Mouse (Mus musculus): Measurements from ENCODE around the gene Leng1. TPM values are rescaled to one million over a fixed set of nuclear protein-coding genes. Genes with fewer than 3 reads are reported as not detected.
A peak's percentile ranks its signal among the peaks of the same experiment; 100 is the strongest.

Gene Leng1
- polyA plus RNA-seq, 1 experiment from 2014 or later = 17.4 TPM

DNA sequence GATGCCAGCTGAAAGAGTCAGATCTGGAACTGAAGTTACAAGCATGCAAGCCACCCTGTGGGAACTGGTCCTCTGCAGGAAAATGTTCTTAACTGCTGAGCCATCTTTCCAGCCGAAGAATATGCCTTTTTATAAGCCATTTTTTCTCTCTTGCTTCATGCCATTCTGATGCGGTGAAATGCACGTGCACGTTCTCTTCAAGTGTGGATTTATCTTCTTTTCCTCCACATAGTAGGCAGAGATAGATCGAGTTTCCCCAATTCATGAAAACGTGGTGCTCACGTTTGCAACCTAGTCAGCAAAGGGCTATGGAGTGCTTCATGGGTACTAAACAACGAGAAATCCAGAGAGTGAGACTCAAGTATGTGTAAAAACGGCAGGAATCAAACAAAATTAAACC is 21.8 kb downstream of the Leng1 start:
- no peaks in the 10 kb centered on the region for H3K9me3 ChIP-seq (ENCODE audit: low read length)
- H3K27me3 ChIP-seq (ENCODE audit: insufficient read depth, low read length) = no peaks in the 10 kb centered on the region
- H3K9ac ChIP-seq (replicated peaks; ENCODE audit: low read length) = peak overlapping the region; percentile 42
- 16% methylated on average over 9 of the region's 9 CpGs for WGBS
- peaks cover 26% of the 10 kb centered on the region for H3K36me3 ChIP-seq (ENCODE audit: insufficient read depth, low read length)
- no peak overlapping the region for H3K27ac ChIP-seq (ENCODE audit: low read length)
- H3K4me2 ChIP-seq (replicated peaks; ENCODE audit: low read depth, low read length) = peak overlapping the region; percentile 67
- peaks cover 34% of the 10 kb centered on the region for H3K4me1 ChIP-seq (ENCODE audit: insufficient read depth, low read length)
- peak overlapping the region; percentile 76 for H3K4me3 ChIP-seq (ENCODE audit: low read length)
- ATAC-seq (ENCODE audit: low FRiP score, low TSS enrichment) = no peak

- H3K9me3 ChIP-seq (ENCODE audit: low read length) = no peaks in the 10 kb centered on the region
- no peaks in the 10 kb centered on the region for H3K27me3 ChIP-seq (ENCODE audit: insufficient read depth, low read length)
- no peak overlapping the region for H3K27ac ChIP-seq (ENCODE audit: low read length)
- H3K4me1 ChIP-seq (ENCODE audit: insufficient read depth, low read length) = peaks cover 30% of the 10 kb centered on the region
- WGBS = 69% methylated on average over 5 of the region's 5 CpGs
- H3K9ac ChIP-seq (replicated peaks; ENCODE audit: low read length) = no peak overlapping the region
- no peak overlapping the region for H3K4me3 ChIP-seq (ENCODE audit: low read length)
- H3K36me3 ChIP-seq (ENCODE audit: insufficient read depth, low read length) = peaks cover 30% of the 10 kb centered on the region
- ATAC-seq (ENCODE audit: low FRiP score, low TSS enrichment) = no peak
- H3K4me2 ChIP-seq (replicated peaks; ENCODE audit: low read depth, low read length) = peak overlapping the region; percentile 67; the same call in 1 of the 2 replicates
Measured at GRCm38 (mm10) chr7:3643412-3643811, 22.2 kb downstream of the Leng1 start.

- peak overlapping the region; percentile 88 for H3K9ac ChIP-seq (replicated peaks; ENCODE audit: low read length)
- H3K36me3 ChIP-seq (ENCODE audit: insufficient read depth, low read length) = peaks cover 28% of the 10 kb centered on the region
- WGBS = 57% methylated on average over 3 of the region's 3 CpGs
- no peaks in the 10 kb centered on the region for H3K9me3 ChIP-seq (ENCODE audit: low read length)
- peak overlapping the region; percentile 95 for H3K4me2 ChIP-seq (replicated peaks; ENCODE audit: low read depth, low read length)
- peak overlapping the region; percentile 71 for H3K4me3 ChIP-seq (ENCODE audit: low read length)
- H3K27ac ChIP-seq (ENCODE audit: low read length) = no peak overlapping the region
- H3K27me3 ChIP-seq (ENCODE audit: insufficient read depth, low read length) = no peaks in the 10 kb centered on the region
- peaks cover 22% of the 10 kb centered on the region for H3K4me1 ChIP-seq (ENCODE audit: insufficient read depth, low read length)
- peak; percentile 23; the same call in 1 of the 2 replicates for ATAC-seq (ENCODE audit: low FRiP score, low TSS enrichment)
Measured at GRCm38 (mm10) chr7:3630478-3630815, 35.2 kb downstream of the Leng1 start.

DNA sequence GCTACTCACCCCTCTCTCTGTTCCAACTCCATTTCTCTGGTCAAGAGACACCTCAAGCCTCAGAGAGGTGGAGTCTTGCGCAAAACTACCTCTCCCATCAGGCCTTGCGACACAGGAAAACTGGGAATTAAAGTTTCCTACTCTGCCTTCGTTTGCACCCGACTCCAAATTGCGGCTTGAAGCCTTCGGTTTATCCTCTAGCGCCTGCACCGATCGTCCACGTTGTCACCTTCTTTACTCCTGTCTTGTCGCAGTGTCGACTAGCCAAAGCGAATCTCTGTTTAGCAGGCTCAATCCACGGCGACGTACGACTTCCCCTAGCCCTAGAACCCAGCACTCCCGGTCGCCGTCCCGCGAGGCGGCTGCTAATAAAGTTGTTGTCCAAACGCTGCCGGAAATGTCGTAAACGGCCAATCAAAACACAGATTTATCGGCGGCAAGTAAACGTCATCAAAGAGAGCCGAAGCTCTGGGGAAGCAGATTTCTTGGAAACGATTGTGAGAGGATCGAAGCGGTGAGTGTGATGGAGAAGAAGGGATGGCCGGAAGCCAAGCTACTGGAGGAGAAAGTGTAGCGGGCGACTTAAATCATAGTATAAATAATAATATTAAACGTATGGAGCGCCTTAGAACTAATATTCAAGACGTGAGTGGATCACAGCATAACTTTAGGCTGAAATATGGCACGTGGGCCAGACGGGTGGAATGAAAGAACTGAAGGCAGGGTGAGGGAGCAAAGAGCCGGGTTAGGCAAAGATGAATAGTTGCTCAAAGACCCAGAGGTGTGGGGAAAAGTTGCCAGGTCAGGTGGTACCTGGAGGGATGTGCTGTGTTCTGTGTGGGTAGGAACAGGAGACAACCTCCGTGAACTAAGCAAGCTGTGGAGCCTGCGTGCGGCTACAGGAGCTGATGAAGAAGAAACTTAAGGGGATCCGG is 35.8 kb downstream of the Leng1 start, which contains the start of the genes Tfpt and Prpf31:
Gene Tfpt, minus strand, starts transcription at position 387 of the 935 bp plus-strand sequence.
Gene Prpf31, plus strand, starts transcription at position 443 of the 935 bp plus-strand sequence.
- no peaks in the 10 kb centered on the region for H3K27me3 ChIP-seq (ENCODE audit: insufficient read depth, low read length)
- peak within 1 kb of the TSS; percentile 88 for H3K9ac ChIP-seq (replicated peaks; ENCODE audit: low read length)
- no peaks in the 10 kb centered on the region for H3K9me3 ChIP-seq (ENCODE audit: low read length)
- H3K4me2 ChIP-seq (replicated peaks; ENCODE audit: low read depth, low read length) = peak within 1 kb of the TSS; percentile 98
- H3K4me1 ChIP-seq (ENCODE audit: insufficient read depth, low read length) = peaks cover 22% of the 10 kb centered on the region
- peaks cover 28% of the 10 kb centered on the region for H3K36me3 ChIP-seq (ENCODE audit: insufficient read depth, low read length)
- WGBS = 1% methylated on average over 47 of the region's 47 CpGs
- peak within 1 kb of the TSS; percentile 88 for H3K27ac ChIP-seq (ENCODE audit: low read length)
- peak within 1 kb of the TSS; percentile 71 for H3K4me3 ChIP-seq (ENCODE audit: low read length)
- peak; percentile 86 for ATAC-seq (ENCODE audit: low FRiP score, low TSS enrichment)

GRCm38 (mm10) chr7:3629030-3629429 is 36.6 kb downstream of the Leng1 start:
- H3K27ac ChIP-seq (ENCODE audit: low read length) = 0 out of 2 replicates have a peak overlapping the region, but pooled peaks have one; percentile 88

DNA sequence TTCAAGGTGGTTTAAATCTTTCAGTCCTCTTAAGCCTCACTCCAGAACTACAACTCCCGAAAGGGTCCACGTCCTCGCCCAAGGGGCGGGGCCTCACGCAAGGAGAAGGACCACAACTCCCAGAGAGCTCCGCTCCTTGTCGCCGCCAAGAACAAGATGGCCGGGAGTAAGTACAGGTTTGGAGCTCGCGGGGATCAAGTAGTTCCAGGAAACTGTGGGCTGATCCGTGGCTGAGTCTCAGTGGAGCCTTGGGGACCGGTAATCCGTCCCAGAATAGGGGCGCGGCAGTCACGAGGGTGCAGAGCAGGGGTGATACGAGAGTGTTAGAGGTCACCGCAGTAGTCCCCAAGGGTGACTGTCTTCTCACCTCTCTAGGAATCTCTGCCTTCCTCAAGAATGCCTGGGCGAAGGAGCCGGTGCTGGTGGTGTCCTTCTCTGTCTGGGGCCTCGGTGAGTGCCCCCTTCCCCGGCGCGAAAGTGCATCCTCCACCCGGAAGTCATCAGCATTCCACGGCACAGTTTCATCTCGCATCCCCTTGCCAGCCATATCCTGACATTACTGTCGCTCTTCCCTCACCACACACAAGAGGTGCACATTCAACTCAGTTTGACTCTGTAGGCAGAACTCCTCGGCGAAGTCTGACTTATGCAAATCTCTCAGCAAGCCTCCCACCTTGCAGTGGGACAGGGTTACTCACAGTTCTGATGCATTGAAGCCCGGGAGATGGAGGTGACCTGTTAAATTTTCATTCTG is 48.2 kb downstream of the Leng1 start, which contains the start of gene Ndufa3:
Gene Ndufa3, plus strand, starts transcription at position 132 of the 754 bp plus-strand sequence.
- no peaks in the 10 kb centered on the region for H3K9me3 ChIP-seq (ENCODE audit: low read length)
- peak within 1 kb of the TSS; percentile 78 for H3K9ac ChIP-seq (replicated peaks; ENCODE audit: low read length)

More at GRCm38 (mm10) chr7:3629030-3629429, 36.6 kb downstream of the Leng1 start:
- WGBS = 39% methylated on average over 4 of the region's 4 CpGs
- H3K4me1 ChIP-seq (ENCODE audit: insufficient read depth, low read length) = peaks cover 22% of the 10 kb centered on the region
- ATAC-seq (ENCODE audit: low FRiP score, low TSS enrichment) = peak; percentile 36
- H3K4me3 ChIP-seq (ENCODE audit: low read length) = peak overlapping the region; percentile 71
- H3K9me3 ChIP-seq (ENCODE audit: low read length) = no peaks in the 10 kb centered on the region
- peaks cover 31% of the 10 kb centered on the region for H3K36me3 ChIP-seq (ENCODE audit: insufficient read depth, low read length)
- H3K4me2 ChIP-seq (replicated peaks; ENCODE audit: low read depth, low read length) = peak overlapping the region; percentile 98
- no peaks in the 10 kb centered on the region for H3K27me3 ChIP-seq (ENCODE audit: insufficient read depth, low read length)
- H3K9ac ChIP-seq (replicated peaks; ENCODE audit: low read length) = peak overlapping the region; percentile 88

DNA sequence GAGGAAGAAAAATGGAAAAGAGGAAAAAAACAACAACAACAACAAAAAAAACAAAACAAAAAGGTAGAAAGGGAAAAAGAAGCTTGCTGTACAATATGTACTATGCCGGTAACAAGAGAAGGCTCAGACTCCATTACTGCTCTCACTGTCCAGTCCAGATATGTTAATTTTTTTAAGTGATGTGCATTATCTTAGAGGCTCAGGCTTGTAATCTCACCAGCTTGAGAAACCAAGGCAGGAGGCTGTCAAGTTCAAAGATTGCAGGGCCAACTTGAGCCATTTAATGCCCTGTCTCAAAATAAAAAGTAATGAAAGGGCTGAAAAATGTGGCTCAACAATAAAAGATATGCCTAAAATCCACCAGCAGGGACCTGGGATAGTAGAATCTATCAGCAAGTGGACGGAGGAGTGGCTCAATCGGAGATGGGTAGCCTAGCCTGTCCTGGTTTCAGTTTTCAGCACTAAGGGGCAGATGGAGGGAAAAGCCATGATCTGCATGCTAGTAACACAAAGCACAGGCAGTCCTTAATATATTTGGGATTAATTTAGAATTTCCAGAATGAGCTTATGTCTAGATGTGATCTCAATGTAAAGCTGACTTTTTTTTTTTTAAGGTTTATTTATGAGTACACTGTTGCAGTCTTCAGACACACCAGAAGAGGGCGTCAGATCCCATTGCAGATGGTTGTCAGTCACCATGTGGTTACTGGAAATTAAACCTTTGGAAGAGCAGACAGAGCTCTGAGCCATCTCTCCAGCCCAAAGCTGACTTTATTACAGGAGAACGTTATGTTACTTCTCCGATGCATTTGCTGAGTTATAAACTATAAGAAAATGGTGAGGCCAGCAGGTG is 49.0 kb downstream of the Leng1 start:
- Histone ChIP-seq H3K4me1 (ENCODE audit: insufficient read depth, low read length) (peaks cover 5% of the 10 kb centered on the region), H3K9me3 (ENCODE audit: low read length) (no peaks in the 10 kb centered on the region), H3K36me3 (ENCODE audit: insufficient read depth, low read length) (peaks cover 15% of the 10 kb centered on the region), H3K27me3 (ENCODE audit: insufficient read depth, low read length) (no peaks in the 10 kb centered on the region), H3K4me2 (replicated peaks; ENCODE audit: low read depth, low read length) (peak overlapping the region; percentile 75; the same call in 1 of the 2 replicates), H3K9ac (replicated peaks; ENCODE audit: low read length) (no peak overlapping the region), H3K27ac (ENCODE audit: low read length) (no peak overlapping the region), H3K4me3 (ENCODE audit: low read length) (peak overlapping the region; percentile 64)
- 37% methylated on average over 6 of the region's 6 CpGs for WGBS
- ATAC-seq (ENCODE audit: low FRiP score, low TSS enrichment) = peak; percentile 25; the same call in 1 of the 2 replicates

More for the DNA sequence above, 48.2 kb downstream of the Leng1 start, which contains the start of gene Ndufa3:
- WGBS = 1% methylated on average over 32 of the region's 32 CpGs
- Histone ChIP-seq H3K27me3 (ENCODE audit: insufficient read depth, low read length) (no peaks in the 10 kb centered on the region), H3K4me2 (replicated peaks; ENCODE audit: low read depth, low read length) (peak within 1 kb of the TSS; percentile 75), H3K27ac (ENCODE audit: low read length) (peak within 1 kb of the TSS; percentile 19), H3K4me1 (ENCODE audit: insufficient read depth, low read length) (peaks cover 5% of the 10 kb centered on the region), H3K36me3 (ENCODE audit: insufficient read depth, low read length) (peaks cover 22% of the 10 kb centered on the region), H3K4me3 (ENCODE audit: low read length) (peak within 1 kb of the TSS; percentile 64)
- peak; percentile 96 for ATAC-seq (ENCODE audit: low FRiP score, low TSS enrichment)

DNA sequence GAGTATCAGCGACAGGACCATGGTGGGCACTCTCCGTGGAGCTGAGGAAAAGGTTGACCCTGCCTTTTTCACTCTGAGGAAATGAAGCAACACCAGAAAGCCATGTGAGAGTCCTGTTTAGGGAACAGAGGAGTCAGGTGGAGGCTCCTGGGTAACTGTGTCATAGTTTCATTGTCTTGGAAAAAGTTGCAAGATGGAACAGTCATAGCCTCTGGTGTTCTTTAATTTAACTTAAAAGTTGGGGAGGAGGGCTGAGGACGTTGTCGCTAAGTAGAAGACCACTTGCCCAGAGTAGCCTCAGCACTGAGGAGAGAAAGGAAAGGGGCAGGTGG is 49.6 kb downstream of the Leng1 start, which contains the start of gene Oscar:
Gene Oscar, minus strand, starts transcription at position 101 of the 332 bp plus-strand sequence.
- no peak for ATAC-seq (ENCODE audit: low FRiP score, low TSS enrichment)
- Histone ChIP-seq H3K4me1 (ENCODE audit: insufficient read depth, low read length) (peaks cover 5% of the 10 kb centered on the region), H3K9ac (replicated peaks; ENCODE audit: low read length) (no peak within 1 kb of the TSS), H3K36me3 (ENCODE audit: insufficient read depth, low read length) (peaks cover 15% of the 10 kb centered on the region), H3K9me3 (ENCODE audit: low read length) (no peaks in the 10 kb centered on the region), H3K27ac (ENCODE audit: low read length) (no peak within 1 kb of the TSS), H3K4me3 (ENCODE audit: low read length) (peak within 1 kb of the TSS; percentile 64), H3K27me3 (ENCODE audit: insufficient read depth, low read length) (no peaks in the 10 kb centered on the region), H3K4me2 (replicated peaks; ENCODE audit: low read depth, low read length) (peak within 1 kb of the TSS; percentile 75; the same call in 1 of the 2 replicates)
- 84% methylated on average over 4 of the region's 4 CpGs for WGBS

GRCm38 (mm10) chr7:3614021-3614420 is 51.6 kb downstream of the Leng1 start:
- Histone ChIP-seq H3K36me3 (ENCODE audit: insufficient read depth, low read length) (no peaks in the 10 kb centered on the region; the same call in 1 of the 2 replicates), H3K4me2 (replicated peaks; ENCODE audit: low read depth, low read length) (no peak overlapping the region), H3K9me3 (ENCODE audit: low read length) (no peaks in the 10 kb centered on the region), H3K9ac (replicated peaks; ENCODE audit: low read length) (no peak overlapping the region), H3K27ac (ENCODE audit: low read length) (no peak overlapping the region), H3K27me3 (ENCODE audit: insufficient read depth, low read length) (no peaks in the 10 kb centered on the region), H3K4me3 (ENCODE audit: low read length) (no peak overlapping the region), H3K4me1 (ENCODE audit: insufficient read depth, low read length) (peaks cover 5% of the 10 kb centered on the region)
- ATAC-seq (ENCODE audit: low FRiP score, low TSS enrichment) = no peak
- 80% methylated on average over 3 of the region's 3 CpGs for WGBS
